Mouse (Mus musculus): ENCODE results near the gene Pcna.

GRCm38 (mm10) chr2:132210806-132211312 is 42.3 kb downstream of the Pcna start:
- no peak for TF ChIP-seq CTCF (IDR thresholded peaks at IDR 0.05; ENCODE audit: extremely low read depth, insufficient read depth, low read length)
- TF ChIP-seq POLR2A (IDR thresholded peaks at IDR 0.05; ENCODE audit: extremely low read depth, insufficient read depth, low read length), result no peak

All from cortical plate, adult 2 months (tissue).